Mouse (Mus musculus): ENCODE measurements around the gene Igfbp4. TPM values are rescaled to one million over a fixed set of nuclear protein-coding genes. Genes with fewer than 3 reads are reported as not detected.

Igfbp4 gene
- total and polyA plus RNA-seq, 3 experiments, result 89.8 to 221 TPM; not detected in 1

GRCm38 (mm10) chr11:99077869-99078268, 36.8 kb downstream of the Igfbp4 start:
- no peak for DNase-seq (ENCODE audit: low read depth, low spot score)
- Histone ChIP-seq H3K36me3 (ENCODE audit: control insufficient read depth in 1 of 2, insufficient read depth in 2 of 2, low read length in 2 of 2) (no peaks in the 10 kb centered on the region), H3K4me1 (ENCODE audit: control insufficient read depth in 1 of 2, insufficient read depth in 2 of 2, low read length in 2 of 2) (no peaks in the 10 kb centered on the region), H3K9ac (ENCODE audit: control insufficient read depth, low read depth, low read length, poor library complexity, severe bottlenecking) (no peak overlapping the region), H3K79me2 (ENCODE audit: control insufficient read depth, insufficient read depth, low read length, poor library complexity) (no peaks in the 10 kb centered on the region), H3K27me3 (ENCODE audit: control insufficient read depth in 1 of 2, insufficient read depth in 2 of 2, low read length in 2 of 2) (peaks cover 14% of the 10 kb centered on the region in 2 experiments), H3K9me3 (replicated peaks; ENCODE audit: insufficient read depth, low read length) (no peaks in the 10 kb centered on the region), H3K4me3 (ENCODE audit: control insufficient read depth in 1 of 2, insufficient read depth in 1 of 2, low read depth in 2 of 2, low read length in 2 of 2) (no peak overlapping the region), H3K27ac (ENCODE audit: control insufficient read depth, low read depth, low read length) (no peak overlapping the region)
- no peak for TF ChIP-seq POLR2A (IDR thresholded peaks at IDR 0.05; ENCODE audit: control insufficient read depth in 1 of 2, insufficient read depth in 1 of 2, low read depth in 1 of 2, low read length in 2 of 2, poor library complexity in 1 of 2)
- TF ChIP-seq ZNF384 (IDR thresholded peaks at IDR 0.05; ENCODE audit: low read depth, low read length), result peak; percentile 65
- no peak for TF ChIP-seq CHD1 (IDR thresholded peaks at IDR 0.05; ENCODE audit: low read depth, low read length)

GRCm38 (mm10) chr11:99080902-99081543, 40.0 kb downstream of the Igfbp4 start:
- no peak for DNase-seq (ENCODE audit: low read depth, low spot score)
- TF ChIP-seq ZKSCAN1 (IDR thresholded peaks at IDR 0.05; ENCODE audit: low read depth, low read length), result no peak
- TF ChIP-seq CTCF (IDR thresholded peaks at IDR 0.05 in 2 of 3, conservative IDR thresholded peaks at IDR 0.05 in 1 of 3; ENCODE audit: control insufficient read depth in 1 of 3, insufficient read depth in 1 of 3, low read depth in 2 of 3, low read length in 3 of 3, poor library complexity in 1 of 3, severe bottlenecking in 1 of 3), result no peak; a peak in 1 of 6 replicates
- TF ChIP-seq POLR2AphosphoS5 (IDR thresholded peaks at IDR 0.05; ENCODE audit: borderline replicate concordance, low read depth, low read length), result no peak
- no peak for TF ChIP-seq ZMIZ1 (IDR thresholded peaks at IDR 0.05; ENCODE audit: low read depth, low read length)
- no peak for TF ChIP-seq EP300 (IDR thresholded peaks at IDR 0.05; ENCODE audit: low read depth in 1 of 2, low read length in 2 of 2)
- TF ChIP-seq USF2 (IDR thresholded peaks at IDR 0.05; ENCODE audit: borderline replicate concordance in 1 of 2, insufficient read depth in 1 of 2, low read depth in 1 of 2, low read length in 2 of 2), result no peak
- TF ChIP-seq SMC3 (IDR thresholded peaks at IDR 0.05; ENCODE audit: low read depth, low read length), result no peak
- TF ChIP-seq UBTF (IDR thresholded peaks at IDR 0.05; ENCODE audit: borderline replicate concordance, insufficient read depth, low read depth, low read length), result no peak
- TF ChIP-seq RCOR1 (IDR thresholded peaks at IDR 0.05; ENCODE audit: low read depth, low read length), result no peak
- TF ChIP-seq POLR2AphosphoS2 (IDR thresholded peaks at IDR 0.05; ENCODE audit: low read length), result no peak
- Histone ChIP-seq H3K79me2 (ENCODE audit: control insufficient read depth, insufficient read depth, low read length, poor library complexity) (no peaks in the 10 kb centered on the region), H3K9ac (ENCODE audit: control insufficient read depth, low read depth, low read length, poor library complexity, severe bottlenecking) (no peak overlapping the region), H3K9me3 (replicated peaks; ENCODE audit: insufficient read depth, low read length) (no peaks in the 10 kb centered on the region), H3K4me3 (ENCODE audit: control insufficient read depth in 1 of 2, insufficient read depth in 1 of 2, low read depth in 2 of 2, low read length in 2 of 2) (no peak overlapping the region), H3K36me3 (ENCODE audit: control insufficient read depth in 1 of 2, insufficient read depth in 2 of 2, low read length in 2 of 2) (no peaks in the 10 kb centered on the region), H3K27ac (ENCODE audit: control insufficient read depth, low read depth, low read length) (no peak overlapping the region), H3K27me3 (ENCODE audit: control insufficient read depth in 1 of 2, insufficient read depth in 2 of 2, low read length in 2 of 2) (peaks cover 14% of the 10 kb centered on the region in 2 experiments), H3K4me1 (ENCODE audit: control insufficient read depth in 1 of 2, insufficient read depth in 2 of 2, low read length in 2 of 2) (no peaks in the 10 kb centered on the region)

- Histone ChIP-seq H3K9me3 (replicated peaks; ENCODE audit: insufficient read depth, low read length) (no peaks in the 10 kb centered on the region), H3K4me3 (ENCODE audit: control insufficient read depth in 1 of 2, insufficient read depth in 1 of 2, low read depth in 2 of 2, low read length in 2 of 2) (no peak overlapping the region), H3K27me3 (ENCODE audit: control insufficient read depth in 1 of 2, insufficient read depth in 2 of 2, low read length in 2 of 2) (peaks cover 14% of the 10 kb centered on the region in 2 experiments), H3K4me1 (ENCODE audit: control insufficient read depth in 1 of 2, insufficient read depth in 2 of 2, low read length in 2 of 2) (no peaks in the 10 kb centered on the region), H3K79me2 (ENCODE audit: control insufficient read depth, insufficient read depth, low read length, poor library complexity) (no peaks in the 10 kb centered on the region), H3K27ac (ENCODE audit: control insufficient read depth, low read depth, low read length) (no peak overlapping the region), H3K36me3 (ENCODE audit: control insufficient read depth in 1 of 2, insufficient read depth in 2 of 2, low read length in 2 of 2) (no peaks in the 10 kb centered on the region), H3K9ac (ENCODE audit: control insufficient read depth, low read depth, low read length, poor library complexity, severe bottlenecking) (no peak overlapping the region)
- no peak for DNase-seq (ENCODE audit: low read depth, low spot score)
- TF ChIP-seq NELFE (IDR thresholded peaks at IDR 0.05; ENCODE audit: low read depth, low read length), result no peak
- no peak for TF ChIP-seq ZMIZ1 (IDR thresholded peaks at IDR 0.05; ENCODE audit: low read depth, low read length)
- TF ChIP-seq E2F4 (IDR thresholded peaks at IDR 0.05; ENCODE audit: borderline replicate concordance, low read depth, low read length), result no peak
- no peak for TF ChIP-seq JUND (IDR thresholded peaks at IDR 0.05; ENCODE audit: low read depth, low read length)
- TF ChIP-seq SMC3 (IDR thresholded peaks at IDR 0.05; ENCODE audit: low read depth, low read length), result no peak
- TF ChIP-seq TCF12 (IDR thresholded peaks at IDR 0.05; ENCODE audit: low read depth, low read length), result no peak
- no peak for TF ChIP-seq HCFC1 (IDR thresholded peaks at IDR 0.05; ENCODE audit: low read depth, low read length)
- TF ChIP-seq EP300 (IDR thresholded peaks at IDR 0.05; ENCODE audit: low read depth in 1 of 2, low read length in 2 of 2), result no peak
- no peak for TF ChIP-seq NRF1 (IDR thresholded peaks at IDR 0.05; ENCODE audit: insufficient read depth, low read depth, low read length, poor library complexity, severe bottlenecking)
- TF ChIP-seq RCOR1 (IDR thresholded peaks at IDR 0.05; ENCODE audit: low read depth, low read length), result no peak
- TF ChIP-seq MXI1 (IDR thresholded peaks at IDR 0.05; ENCODE audit: low read depth, low read length), result no peak
- no peak for TF ChIP-seq MAX (IDR thresholded peaks at IDR 0.05; ENCODE audit: low read length)
- no peak for TF ChIP-seq MEF2A (IDR thresholded peaks at IDR 0.05; ENCODE audit: extremely low read depth, insufficient replicate concordance, low read depth, low read length, poor library complexity, severe bottlenecking)
- TF ChIP-seq TBP (IDR thresholded peaks at IDR 0.05; ENCODE audit: low read depth, low read length), result no peak
- TF ChIP-seq TAL1 (IDR thresholded peaks at IDR 0.05; ENCODE audit: low read length), result no peak
- TF ChIP-seq MYB (IDR thresholded peaks at IDR 0.05; ENCODE audit: low read depth, low read length), result no peak
These were observed 40.5 kb downstream of the Igfbp4 start for GRCm38 (mm10) chr11:99081566-99081965.
